Mouse (Mus musculus) lung, adult 2 months (tissue): ENCODE data around the gene Mapk7. TPM values are rescaled to one million over a fixed set of nuclear protein-coding genes. Genes with fewer than 3 reads are reported as not detected.

Experiments
- DNase-seq: peaks from one replicate; pipeline ENCODE4 v3.0.0; 2022
- H3K4me1 ChIP-seq: fragments of 200-500 bp; 2 replicates; pipeline ENCODE4 v1.6.1; 2011; ENCODE audit warnings: low read length; ENCODE audit not compliant: control insufficient read depth, insufficient read depth
- H3K4me3 ChIP-seq: fragments of 200-500 bp; replicated peaks from 2 replicates; pipeline ENCODE3; 2011; ENCODE audit warnings: low read depth, mild to moderate bottlenecking, control low read depth, low read length; ENCODE audit errors: extremely low read depth
- CTCF ChIP-seq: fragments of 200-500 bp; IDR thresholded peaks from 2 replicates; pipeline ENCODE4 v1.5.1; 2011; ENCODE audit warnings: mild to moderate bottlenecking, low read length, control low read depth; ENCODE audit not compliant: insufficient read depth
- POLR2A ChIP-seq: fragments of 200-500 bp; IDR thresholded peaks from 2 replicates; pipeline ENCODE4 v1.6.1; 2011; ENCODE audit warnings: low read depth, mild to moderate bottlenecking, control low read depth, low read length, borderline replicate concordance; ENCODE audit errors: extremely low read depth
- WGBS: fragments of 180-500 bp; shearing (Covaris S2); methylation state at CpG from one replicate; pipeline ENCODE4 v1.1.7; 2018; 5-methylcytosine and 5-hydroxymethylcytosine counted together
- polyA plus RNA-seq: library from polyadenylated mRNA; depleted of rRNA; stranded (reverse); fragments of >200 nt; gene quantifications from 2 replicates; pipeline ENCODE4 v1.2.3, GENCODE M21; 2012

Gene Mapk7
- polyA plus RNA-seq, 1 experiment: 40.1 TPM

- 79% methylated on average over 3 of the region's 3 CpGs for WGBS
- no peaks in the 10 kb centered on the region for H3K4me1 ChIP-seq
- no peak for DNase-seq
- TF ChIP-seq CTCF (no peak), POLR2A (no peak)
- H3K4me3 ChIP-seq: no peak overlapping the region
Observed at GRCm38 (mm10) chr11:61519484-61520107, 25.4 kb upstream of the Mapk7 start.

- WGBS: 79% methylated on average over 3 of the region's 3 CpGs
- TF ChIP-seq CTCF (no peak), POLR2A (no peak)
- H3K4me3 ChIP-seq: no peak overlapping the region
- DNase-seq: no peak
- H3K4me1 ChIP-seq: no peaks in the 10 kb centered on the region
Observed at GRCm38 (mm10) chr11:61518871-61519270, 24.7 kb upstream of the Mapk7 start.

GRCm38 (mm10) chr11:61517971-61518370 is 23.8 kb upstream of the Mapk7 start:
- TF ChIP-seq POLR2A (no peak), CTCF (no peak)
- Histone ChIP-seq H3K4me3 (no peak overlapping the region), H3K4me1 (no peaks in the 10 kb centered on the region)
- DNase-seq: no peak
- WGBS: 57% methylated on average over 1 of the region's 1 CpGs

- DNase-seq: peak; percentile 60
- TF ChIP-seq CTCF (peak; percentile 54), POLR2A (no peak)
- whole genome bisulfite sequencing: 32% methylated on average over 3 of the region's 3 CpGs
- H3K4me1 ChIP-seq: no peaks in the 10 kb centered on the region
- H3K4me3 ChIP-seq: no peak overlapping the region
Observed at GRCm38 (mm10) chr11:61514953-61515352, 20.7 kb upstream of the Mapk7 start.

- Histone ChIP-seq H3K4me1 (no peaks in the 10 kb centered on the region), H3K4me3 (peak within 1 kb of the TSS; percentile 92)
- WGBS: under 1% methylated on average over 39 of the region's 39 CpGs
- TF ChIP-seq CTCF (peak; percentile 98), POLR2A (0 out of 2 replicates have a peak, but pooled peaks have one; percentile 5)
- DNase-seq: peak; percentile 96
Observed at GRCm38 (mm10) chr11:61504713-61505257, 10.6 kb upstream of the Mapk7 start, which contains the start of gene B9d1. Gene B9d1 (plus strand): TSS chr11:61505144.

- WGBS: 67% methylated on average over 8 of the region's 8 CpGs
- Histone ChIP-seq H3K4me1 (no peaks in the 10 kb centered on the region), H3K4me3 (no peak overlapping the region)
- no peak for DNase-seq
- TF ChIP-seq POLR2A (no peak), CTCF (no peak)
Observed at GRCm38 (mm10) chr11:61503933-61504332, 9.7 kb upstream of the Mapk7 start.

GRCm38 (mm10) chr11:61498736-61499504 is 4.7 kb upstream of the Mapk7 start:
- TF ChIP-seq POLR2A (no peak), CTCF (no peak)
- WGBS: 46% methylated on average over 6 of the region's 6 CpGs
- no peak for DNase-seq
- H3K4me3 ChIP-seq: no peak overlapping the region
- no peaks in the 10 kb centered on the region for H3K4me1 ChIP-seq

- TF ChIP-seq POLR2A (no peak), CTCF (no peak)
- peaks cover 7% of the 10 kb centered on the region for H3K4me1 ChIP-seq
- DNase-seq: no peak
- H3K4me3 ChIP-seq: no peak overlapping the region
- 53% methylated on average over 1 of the region's 1 CpGs for WGBS
Observed at GRCm38 (mm10) chr11:61497490-61497889, 3.3 kb upstream of the Mapk7 start.

- WGBS: 82% methylated on average over 2 of the region's 2 CpGs
- H3K4me3 ChIP-seq: no peak overlapping the region
- DNase-seq: no peak
- no peak for TF ChIP-seq POLR2A
- TF ChIP-seq CTCF: no peak
- H3K4me1 ChIP-seq: peaks cover 7% of the 10 kb centered on the region
Observed at GRCm38 (mm10) chr11:61495528-61495927, 1.3 kb upstream of the Mapk7 start.

- no peak for TF ChIP-seq CTCF
- no peak for TF ChIP-seq POLR2A
- peak; percentile 40 for DNase-seq
- Histone ChIP-seq H3K4me3 (peak overlapping the region; percentile 88), H3K4me1 (peaks cover 7% of the 10 kb centered on the region)
- WGBS: 1% methylated on average over 50 of the region's 50 CpGs
Observed at GRCm38 (mm10) chr11:61493525-61494128, 579 bp downstream of the Mapk7 start.
